Mouse (Mus musculus): ENCODE data around the gene Imp3. TPM values are rescaled to one million over a fixed set of nuclear protein-coding genes. Genes with fewer than 3 reads are reported as not detected.

The Imp3 gene
- polyA plus RNA-seq, 1 experiment: 83.1 TPM

DNA sequence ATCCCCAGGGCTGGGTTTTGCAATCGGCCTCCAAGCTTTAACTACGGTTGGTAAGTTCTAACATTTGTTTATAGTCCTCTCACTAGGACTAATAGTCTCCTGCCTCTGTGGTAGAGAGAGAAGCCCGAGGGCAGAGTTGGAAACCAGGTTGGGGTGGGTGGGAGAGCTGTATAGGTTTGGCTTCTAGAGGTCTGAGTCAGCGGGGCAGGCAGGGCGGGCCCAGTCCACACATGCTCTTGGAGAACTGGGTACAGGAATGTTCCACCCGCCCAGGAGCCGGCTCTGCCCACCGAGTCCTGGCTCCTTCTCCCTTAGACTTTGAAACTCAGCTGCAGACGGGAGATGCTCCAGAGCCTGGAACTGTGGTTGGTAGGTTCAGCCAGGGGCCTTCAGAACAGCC is 23.3 kb upstream of the Imp3 start:
- WGBS: 87% methylated on average over 9 of the region's 9 CpGs
- TF ChIP-seq CTCF (IDR thresholded peaks at IDR 0.05; ENCODE audit: control insufficient read depth, insufficient read depth, low read length): no peak
- TF ChIP-seq POLR2A (IDR thresholded peaks at IDR 0.05; ENCODE audit: borderline replicate concordance, control insufficient read depth, low read depth, low read length): no peak
- Histone ChIP-seq H3K4me3 (replicated peaks; ENCODE audit: control insufficient read depth, low read depth, low read length) (no peak overlapping the region), H3K27ac (ENCODE audit: control insufficient read depth, insufficient read depth, low read depth, low read length, poor library complexity) (no peak overlapping the region), H3K4me1 (ENCODE audit: control insufficient read depth, insufficient read depth, low read length) (no peaks in the 10 kb centered on the region)

DNA sequence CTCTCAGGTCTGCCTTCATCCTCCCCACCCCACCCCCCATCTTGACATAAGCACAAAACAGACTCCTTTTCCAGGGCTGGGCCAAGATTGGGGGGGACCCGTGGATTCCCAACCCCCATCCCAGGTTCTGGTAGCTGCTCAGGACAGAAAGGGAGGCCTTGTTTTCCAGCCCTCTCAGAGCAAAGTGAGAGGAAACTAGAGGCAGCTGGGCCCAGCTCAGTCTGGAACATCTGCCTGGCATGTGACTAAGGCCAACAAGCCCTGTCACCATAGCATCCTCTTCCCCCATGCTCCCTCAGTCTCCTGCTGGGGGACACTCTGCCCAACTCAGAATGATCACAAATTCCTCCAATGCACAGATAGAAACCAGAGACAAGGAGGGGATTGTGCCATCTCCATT is 22.2 kb upstream of the Imp3 start:
- no peak overlapping the region for H3K4me3 ChIP-seq (replicated peaks; ENCODE audit: control insufficient read depth, low read depth, low read length)
- TF ChIP-seq POLR2A (IDR thresholded peaks at IDR 0.05; ENCODE audit: borderline replicate concordance, control insufficient read depth, low read depth, low read length): no peak
- TF ChIP-seq CTCF (IDR thresholded peaks at IDR 0.05; ENCODE audit: control insufficient read depth, insufficient read depth, low read length): no peak
- no peaks in the 10 kb centered on the region for H3K4me1 ChIP-seq (ENCODE audit: control insufficient read depth, insufficient read depth, low read length)
- no peak overlapping the region for H3K27ac ChIP-seq (ENCODE audit: control insufficient read depth, insufficient read depth, low read depth, low read length, poor library complexity)
- WGBS: 91% methylated on average over 1 of the region's 1 CpGs

DNA sequence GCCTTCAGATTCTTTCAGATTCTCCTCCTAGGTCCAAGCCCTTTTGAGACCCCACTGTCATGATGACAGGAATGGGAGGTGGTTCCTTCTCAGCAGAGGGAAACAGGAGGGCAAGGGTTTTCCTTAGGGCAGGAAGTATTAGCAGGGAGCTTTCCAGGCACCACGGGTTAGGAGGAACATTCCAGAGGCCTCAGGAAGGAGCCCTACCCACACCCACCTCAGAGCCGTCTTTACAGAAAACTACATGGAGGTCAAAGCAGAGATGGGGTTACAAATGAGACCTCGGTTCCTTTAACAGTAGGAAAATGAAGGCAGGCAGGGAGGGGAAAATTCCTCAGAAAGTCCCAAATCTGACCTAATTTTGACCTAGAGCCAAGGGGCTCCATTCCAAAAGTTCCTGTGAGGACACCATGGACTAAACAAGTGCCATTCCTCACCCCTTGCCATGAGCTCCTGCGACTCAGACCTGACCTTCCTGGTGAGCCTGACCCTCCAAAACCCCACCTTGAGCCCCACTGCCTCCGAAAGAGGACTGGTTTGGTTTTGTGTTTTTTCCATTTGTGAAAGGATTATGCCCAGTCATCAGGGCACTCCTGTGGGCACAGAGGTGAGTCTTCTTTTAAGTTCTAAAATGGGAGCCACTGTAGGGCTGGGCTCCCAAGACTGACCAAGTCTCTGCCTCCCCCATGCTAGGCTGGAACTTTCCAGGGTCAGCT is 21.4 kb upstream of the Imp3 start:
- no peak overlapping the region for H3K4me3 ChIP-seq (replicated peaks; ENCODE audit: control insufficient read depth, low read depth, low read length)
- WGBS: 74% methylated on average over 5 of the region's 5 CpGs
- TF ChIP-seq POLR2A (IDR thresholded peaks at IDR 0.05; ENCODE audit: borderline replicate concordance, control insufficient read depth, low read depth, low read length) (no peak), CTCF (IDR thresholded peaks at IDR 0.05; ENCODE audit: control insufficient read depth, insufficient read depth, low read length) (no peak)

DNA sequence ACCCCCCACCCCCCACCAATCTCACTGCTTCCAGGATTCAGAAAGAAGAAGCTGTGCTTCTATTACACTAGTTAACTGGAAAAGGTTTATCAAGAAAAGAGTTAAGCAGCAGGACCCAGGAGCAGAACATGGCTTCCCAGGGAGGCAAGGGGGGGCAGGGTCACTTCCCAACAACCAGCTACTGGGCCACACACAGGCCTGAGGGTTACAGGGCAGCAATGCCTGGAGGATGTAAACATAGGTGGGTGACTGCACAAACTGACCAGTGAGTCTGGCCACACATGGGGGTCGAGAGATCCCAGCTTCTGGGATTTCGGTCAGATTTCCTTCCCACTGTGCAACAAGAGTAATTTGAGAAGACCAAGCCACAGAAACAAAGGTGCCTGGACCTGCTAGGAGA is 20.1 kb upstream of the Imp3 start:
- Histone ChIP-seq H3K27ac (ENCODE audit: control insufficient read depth, insufficient read depth, low read depth, low read length, poor library complexity) (no peak overlapping the region), H3K4me1 (ENCODE audit: control insufficient read depth, insufficient read depth, low read length) (no peaks in the 10 kb centered on the region), H3K4me3 (replicated peaks; ENCODE audit: control insufficient read depth, low read depth, low read length) (no peak overlapping the region)
- 86% methylated on average over 2 of the region's 2 CpGs for WGBS
- TF ChIP-seq CTCF (IDR thresholded peaks at IDR 0.05; ENCODE audit: control insufficient read depth, insufficient read depth, low read length): no peak
- no peak for TF ChIP-seq POLR2A (IDR thresholded peaks at IDR 0.05; ENCODE audit: borderline replicate concordance, control insufficient read depth, low read depth, low read length)

More for the DNA sequence above, 21.4 kb upstream of the Imp3 start:
- Histone ChIP-seq H3K27ac (ENCODE audit: control insufficient read depth, insufficient read depth, low read depth, low read length, poor library complexity) (no peak overlapping the region), H3K4me1 (ENCODE audit: control insufficient read depth, insufficient read depth, low read length) (no peaks in the 10 kb centered on the region)

DNA sequence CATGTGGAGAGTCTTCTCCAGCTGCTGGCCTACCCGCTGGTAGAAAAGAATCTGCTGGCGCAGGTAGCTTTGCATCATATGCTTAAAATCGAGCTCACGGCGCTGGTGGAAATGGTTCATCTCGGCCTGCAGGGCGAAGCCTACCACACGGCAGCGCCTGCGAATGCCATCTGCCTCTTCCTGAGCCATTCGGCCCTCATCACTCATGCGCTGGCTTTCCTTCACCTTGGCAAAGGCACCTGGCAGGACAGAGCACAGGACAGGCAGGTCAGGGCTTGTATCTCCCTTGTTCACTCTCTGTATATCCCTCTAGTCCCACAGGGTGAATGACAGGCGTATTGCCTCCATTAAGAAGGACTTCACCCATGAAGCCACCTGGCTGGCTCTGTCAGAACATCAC is 18.8 kb upstream of the Imp3 start:
- TF ChIP-seq POLR2A (IDR thresholded peaks at IDR 0.05; ENCODE audit: borderline replicate concordance, control insufficient read depth, low read depth, low read length) (no peak), CTCF (IDR thresholded peaks at IDR 0.05; ENCODE audit: control insufficient read depth, insufficient read depth, low read length) (no peak)
- Histone ChIP-seq H3K27ac (ENCODE audit: control insufficient read depth, insufficient read depth, low read depth, low read length, poor library complexity) (no peak overlapping the region), H3K4me1 (ENCODE audit: control insufficient read depth, insufficient read depth, low read length) (no peaks in the 10 kb centered on the region), H3K4me3 (replicated peaks; ENCODE audit: control insufficient read depth, low read depth, low read length) (no peak overlapping the region)
- WGBS: 90% methylated on average over 13 of the region's 13 CpGs

DNA sequence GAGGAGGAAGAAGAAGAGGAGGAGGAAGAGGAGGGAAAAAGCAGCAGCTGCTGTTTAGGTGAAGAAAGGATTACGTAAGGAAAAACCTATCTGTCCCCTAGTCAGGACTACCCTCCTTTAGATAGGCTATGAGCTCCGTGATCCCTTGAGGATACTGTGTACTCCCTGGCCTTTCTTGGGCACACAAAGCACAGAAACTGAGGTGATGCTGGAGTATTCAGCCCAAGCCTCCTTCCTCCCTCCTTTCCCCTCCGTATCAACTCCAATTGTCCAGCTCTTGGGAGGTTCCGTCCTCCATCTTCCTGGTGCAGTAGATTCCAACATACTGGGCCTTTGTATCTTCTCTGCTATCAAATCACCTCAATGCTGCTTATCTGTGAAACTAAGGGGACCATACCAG is 14.5 kb upstream of the Imp3 start:
- H3K27ac ChIP-seq (ENCODE audit: control insufficient read depth, insufficient read depth, low read depth, low read length, poor library complexity): no peak overlapping the region
- 87% methylated on average over 4 of the region's 4 CpGs for WGBS
- no peak for TF ChIP-seq CTCF (IDR thresholded peaks at IDR 0.05; ENCODE audit: control insufficient read depth, insufficient read depth, low read length)
- no peak for TF ChIP-seq POLR2A (IDR thresholded peaks at IDR 0.05; ENCODE audit: borderline replicate concordance, control insufficient read depth, low read depth, low read length)
- H3K4me1 ChIP-seq (ENCODE audit: control insufficient read depth, insufficient read depth, low read length): no peaks in the 10 kb centered on the region
- H3K4me3 ChIP-seq (replicated peaks; ENCODE audit: control insufficient read depth, low read depth, low read length): no peak overlapping the region

DNA sequence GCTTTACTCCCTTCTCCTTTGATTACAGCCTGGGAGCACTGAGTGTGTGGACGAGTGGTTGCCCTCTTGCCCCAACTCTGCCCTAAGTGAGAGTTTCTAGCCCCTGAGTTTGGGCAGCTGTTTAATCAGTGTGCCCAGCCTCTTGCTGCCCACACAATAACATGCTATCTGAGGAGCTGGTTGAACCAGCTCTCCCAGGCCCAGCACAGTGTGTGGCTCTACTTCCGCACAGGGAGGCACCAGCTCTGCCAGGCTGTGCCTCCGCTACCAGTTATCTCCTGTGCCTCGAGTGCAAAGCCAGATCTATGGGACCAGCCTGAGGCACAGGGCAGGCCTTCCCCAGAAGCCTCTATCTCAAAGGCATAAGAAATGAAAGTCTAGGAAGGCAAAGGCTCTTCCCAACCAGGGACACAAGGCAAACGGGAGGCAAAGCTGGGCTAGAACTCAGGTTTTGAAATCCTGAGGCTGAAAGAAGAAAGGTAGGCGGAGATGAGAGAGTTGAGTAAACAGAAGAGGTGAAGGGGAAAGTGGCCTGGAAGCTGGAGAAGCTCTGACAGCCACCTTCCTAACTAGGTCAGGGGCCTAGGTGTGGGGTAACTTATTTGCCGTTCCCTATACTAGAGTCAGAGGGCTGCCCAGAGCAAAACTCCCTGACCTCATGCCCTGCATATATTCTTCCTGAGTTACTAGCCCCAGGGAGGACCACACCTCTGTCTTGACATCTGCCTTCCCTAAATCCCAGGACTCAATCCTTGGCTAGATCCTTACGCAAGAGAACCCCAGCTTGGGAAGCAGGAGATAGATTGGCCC is 13.2 kb upstream of the Imp3 start:
- Histone ChIP-seq H3K27ac (ENCODE audit: control insufficient read depth, insufficient read depth, low read depth, low read length, poor library complexity) (no peak overlapping the region), H3K4me3 (replicated peaks; ENCODE audit: control insufficient read depth, low read depth, low read length) (no peak overlapping the region), H3K4me1 (ENCODE audit: control insufficient read depth, insufficient read depth, low read length) (no peaks in the 10 kb centered on the region; the same call in 1 of the 2 replicates)
- TF ChIP-seq CTCF (IDR thresholded peaks at IDR 0.05; ENCODE audit: control insufficient read depth, insufficient read depth, low read length): no peak
- TF ChIP-seq POLR2A (IDR thresholded peaks at IDR 0.05; ENCODE audit: borderline replicate concordance, control insufficient read depth, low read depth, low read length): no peak
- WGBS: 61% methylated on average over 8 of the region's 8 CpGs

DNA sequence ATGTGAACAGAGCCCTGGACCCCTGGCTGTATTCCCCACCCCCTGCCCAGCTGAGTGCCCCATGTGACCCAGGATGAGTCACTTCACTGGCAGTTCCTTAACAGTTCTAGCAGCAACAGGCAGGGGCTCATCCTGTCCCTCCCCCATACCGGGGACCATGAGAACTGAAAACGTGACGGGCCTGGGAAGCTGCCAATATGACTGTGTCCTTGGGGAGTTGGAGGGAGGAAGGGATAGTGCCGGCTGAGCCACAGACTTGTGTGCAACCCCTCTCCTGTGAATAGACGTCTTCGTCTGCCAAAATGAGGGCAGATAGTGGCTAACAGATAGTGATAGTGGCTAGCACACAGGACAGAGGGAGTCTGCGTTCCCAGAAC is 12.6 kb upstream of the Imp3 start:
- Histone ChIP-seq H3K4me1 (ENCODE audit: control insufficient read depth, insufficient read depth, low read length) (no peaks in the 10 kb centered on the region; the same call in 1 of the 2 replicates), H3K4me3 (replicated peaks; ENCODE audit: control insufficient read depth, low read depth, low read length) (no peak overlapping the region), H3K27ac (ENCODE audit: control insufficient read depth, insufficient read depth, low read depth, low read length, poor library complexity) (no peak overlapping the region)
- TF ChIP-seq POLR2A (IDR thresholded peaks at IDR 0.05; ENCODE audit: borderline replicate concordance, control insufficient read depth, low read depth, low read length): no peak
- no peak for TF ChIP-seq CTCF (IDR thresholded peaks at IDR 0.05; ENCODE audit: control insufficient read depth, insufficient read depth, low read length)
- WGBS: 18% methylated on average over 7 of the region's 7 CpGs

All from bone marrow, adult 2 months (tissue).